Mouse (Mus musculus): ENCODE data around the gene Rnf169. TPM values are rescaled to one million over a fixed set of nuclear protein-coding genes. Genes with fewer than 3 reads are reported as not detected.

Rnf169 gene
- total RNA-seq, 2 experiments from 2014 or later, result 14.2 to 21.6 TPM

- DNase-seq, result peak; percentile 58 to 66
Observed at GRCm38 (mm10) chr7:99892351-99892750, 87.9 kb downstream of the Rnf169 start.

GRCm38 (mm10) chr7:99891471-99891870, 88.8 kb downstream of the Rnf169 start:
- DNase-seq, result peak; percentile 44 to 51

GRCm38 (mm10) chr7:99890168-99890755, 90.0 kb downstream of the Rnf169 start:
- no peak for DNase-seq

GRCm38 (mm10) chr7:99889175-99889880, 90.9 kb downstream of the Rnf169 start:
- peak in 1 of 2 experiments; percentile 43 for DNase-seq

- no peak for DNase-seq
Observed at GRCm38 (mm10) chr7:99887743-99888142, 92.5 kb downstream of the Rnf169 start.

DNA sequence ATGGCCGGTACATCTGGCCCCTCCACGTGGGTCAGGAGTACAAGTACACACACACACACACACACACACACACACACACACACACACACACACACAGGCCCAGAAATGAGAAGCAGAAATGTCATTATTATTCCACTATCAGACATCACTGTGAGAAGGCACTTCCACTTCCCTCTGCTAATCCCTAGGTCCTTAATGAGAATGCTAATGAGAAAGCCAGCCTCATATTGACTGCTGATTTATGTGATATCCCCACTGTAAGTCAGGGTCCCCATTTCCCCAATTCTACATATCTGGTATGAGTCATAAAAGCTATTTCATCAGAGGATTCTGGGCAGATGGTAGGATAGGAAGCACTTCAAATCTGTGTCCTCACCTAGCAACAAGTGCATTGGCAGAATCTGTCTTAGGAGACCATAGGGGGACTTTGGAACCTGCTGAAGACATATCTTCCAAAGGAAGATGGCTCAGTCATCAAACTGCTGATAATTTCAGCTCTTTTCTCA, 93.0 kb downstream of the Rnf169 start:
- no peak for DNase-seq

GRCm38 (mm10) chr7:99878254-99878653, 102.0 kb downstream of the Rnf169 start:
- no peak for DNase-seq

DNA sequence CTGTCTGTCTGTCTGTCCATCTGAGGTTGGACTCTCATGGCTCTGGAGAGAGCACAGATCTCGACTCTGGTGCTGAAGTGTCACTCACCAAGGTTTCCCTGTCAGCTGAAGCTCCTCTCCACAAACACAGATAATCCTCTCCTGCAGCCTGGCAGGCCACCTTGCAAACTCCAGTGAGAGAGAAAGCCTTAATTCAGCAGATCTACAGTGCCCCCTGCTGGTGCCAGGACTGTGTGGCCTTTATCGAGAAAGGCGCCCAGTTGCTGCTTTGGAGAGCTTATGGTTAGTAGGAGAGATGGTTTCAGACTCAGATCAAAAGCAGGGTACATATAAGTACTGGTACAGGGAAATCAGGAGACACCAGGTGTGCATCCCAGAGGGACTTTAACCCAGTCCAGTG, 103.9 kb downstream of the Rnf169 start:
- peak; percentile 87 to 90 for DNase-seq

DNA sequence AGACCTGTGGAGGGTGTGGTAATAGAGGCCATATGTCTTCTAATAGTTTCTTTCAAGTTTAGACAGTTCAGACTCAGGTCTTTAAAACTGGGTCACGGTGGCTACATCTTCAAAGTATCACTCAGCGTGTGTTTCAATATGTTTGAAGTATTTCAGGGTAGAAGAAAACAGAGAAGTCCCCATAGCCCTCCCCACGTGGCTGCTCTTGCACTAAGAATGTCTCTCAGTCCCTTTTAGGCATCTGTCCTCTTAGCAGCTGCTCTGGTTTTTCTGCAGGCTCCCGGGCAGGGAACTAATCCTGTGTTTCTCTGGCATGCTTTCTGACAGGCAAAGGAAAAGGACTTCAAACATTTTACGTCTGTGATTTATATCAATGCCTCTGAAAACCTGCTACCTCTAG, 104.4 kb downstream of the Rnf169 start:
- DNase-seq, result no peak

DNA sequence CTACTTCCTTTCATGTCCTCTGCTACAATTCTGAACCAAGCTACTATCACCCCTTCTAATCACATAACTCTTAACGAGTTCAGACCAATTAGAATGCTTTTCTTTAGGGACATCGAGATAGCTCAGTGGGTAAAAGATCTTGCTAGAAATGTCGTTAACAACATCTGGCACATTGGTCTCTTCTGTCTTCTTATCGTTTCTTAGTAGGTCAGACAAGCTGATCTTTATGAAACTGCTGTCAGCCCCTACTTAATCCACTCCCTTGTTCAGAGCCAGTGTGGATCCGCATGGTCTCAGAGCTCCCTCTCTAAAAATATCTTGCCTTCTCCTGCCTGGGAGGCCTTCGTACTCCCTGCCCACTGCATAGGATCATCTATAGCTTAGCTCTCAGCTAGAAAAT, 106.3 kb downstream of the Rnf169 start:
- DNase-seq, result no peak

Other genes starting within 250 kb of the Rnf169 start
- not detected for gene Olfr521, start 216.9 kb downstream of the Rnf169 start, total RNA-seq (2021)
- gene Neu3, start 152.0 kb downstream of the Rnf169 start, total RNA-seq (2021), result 1 to 10 TPM; 2.3 to 2.4 TPM
- 1 to 10 TPM in 1 of 2 experiments, under 1 TPM in 1; 0.33 to 5.5 TPM for gene Xrra1, start 121.3 kb downstream of the Rnf169 start, total RNA-seq (2021)
- 100 to 1,000 TPM; 181 to 214 TPM for gene Spcs2, start 117.0 kb downstream of the Rnf169 start, total RNA-seq (2021)
- gene Chrdl2, start 25.7 kb upstream of the Rnf169 start, total RNA-seq (2021), result not detected
- 10 to 100 TPM; 21.5 to 22.3 TPM for gene Pold3, start 141.1 kb upstream of the Rnf169 start, total RNA-seq (2021)
- 1 to 10 TPM; 3.8 to 5.3 TPM for gene Lipt2, start 178.8 kb upstream of the Rnf169 start, total RNA-seq (2021)
- 1 to 10 TPM in 1 of 2 experiments, under 1 TPM in 1; 0.99 to 1.5 TPM for gene Kcne3, start 196.1 kb upstream of the Rnf169 start, total RNA-seq (2021)
- gene Pgm2l1, start 246.9 kb upstream of the Rnf169 start, total RNA-seq (2021), result 1 to 10 TPM; 5.7 to 8.9 TPM